Mouse (Mus musculus) CH12.LX (cell line): ENCODE measurements at regions not wholly inside any gene's neighbourhood (a gene's known extent, or its start where the extent isn't known, plus 50 kb on each side); places are given as distances from the start of the nearest gene placed in this dataset.

Experiments used
- DNase-seq: peaks from one replicate; pipeline ENCODE4 v3.0.0-alpha.2; 2013; ENCODE audit errors: extremely low read depth
- H3K27ac ChIP-seq: 2 replicates; pipeline ENCODE4 v1.5.1; 2012; ENCODE audit warnings: low read depth, mild to moderate bottlenecking, control low read depth, moderate library complexity; ENCODE audit not compliant: insufficient read depth
- H3K27me3 ChIP-seq: replicated peaks from 2 replicates; pipeline ENCODE3; 2012; ENCODE audit warnings: inconsistent platforms
- H3K36me3 ChIP-seq, 2 experiments: replicated peaks in 1 of 2; 2 replicates each; pipeline versions ENCODE3 to v1.6.1; 2012; ENCODE audit warnings: inconsistent platforms in 1 of 2, low read length in 1 of 2, mild to moderate bottlenecking in 1 of 2, mixed read lengths in 1 of 2, moderate library complexity in 1 of 2; ENCODE audit not compliant: control insufficient read depth in 1 of 2, insufficient read depth in 1 of 2
- H3K4me1 ChIP-seq, 2 experiments: 2 replicates each; pipeline ENCODE4 v1.6.1; 2012; ENCODE audit warnings: inconsistent platforms in 1 of 2, moderate library complexity in 1 of 2; ENCODE audit not compliant: insufficient read depth in 2 of 2, control insufficient read depth in 1 of 2
- H3K4me2 ChIP-seq: 2 replicates; pipeline ENCODE4 v1.6.1; 2012; ENCODE audit warnings: low read depth, mild to moderate bottlenecking, control low read depth; ENCODE audit not compliant: poor library complexity, insufficient read depth, severe bottlenecking
- H3K4me3 ChIP-seq, 3 experiments: fragments of 150-350 bp in 1 of 3; sonication (generic) in 1 of 3; replicated peaks in 1 of 3; 2 replicates each; pipeline versions ENCODE3 to v1.5.1; 2011 to 2012; ENCODE audit warnings: low read depth in 2 of 3, low read length in 2 of 3, mild to moderate bottlenecking in 2 of 3, moderate library complexity in 2 of 3, control low read depth in 1 of 3, improper control_type of control experiment in 1 of 3, inconsistent platforms in 1 of 3, mixed read lengths in 1 of 3; ENCODE audit not compliant: poor library complexity in 1 of 3
- H3K79me2 ChIP-seq: replicated peaks from 2 replicates; pipeline ENCODE4 v1.6.1; 2012; ENCODE audit warnings: mild to moderate bottlenecking, moderate library complexity; ENCODE audit not compliant: control insufficient read depth, poor library complexity, insufficient read depth, severe bottlenecking; ENCODE audit errors: extremely low read depth
- H3K9ac ChIP-seq: 2 replicates; pipeline ENCODE4 v1.6.1; 2012; ENCODE audit warnings: low read depth, mild to moderate bottlenecking, control low read depth, moderate library complexity; ENCODE audit not compliant: insufficient read depth
- H3K9me3 ChIP-seq: replicated peaks from 2 replicates; pipeline ENCODE3; 2012; ENCODE audit warnings: low read length, inconsistent platforms, mixed read lengths
- BHLHE40 ChIP-seq: IDR thresholded peaks from 2 replicates; pipeline ENCODE4 v1.6.1; 2011; ENCODE audit warnings: mild to moderate bottlenecking, low read depth, low read length, improper control_type of control experiment
- CHD1 ChIP-seq: IDR thresholded peaks from 2 replicates; pipeline ENCODE4 v1.6.1; 2012; ENCODE audit warnings: low read depth, low read length, improper control_type of control experiment, inconsistent platforms
- E2F4 ChIP-seq: IDR thresholded peaks from 2 replicates; pipeline ENCODE4 v1.6.1; 2011; ENCODE audit warnings: low read depth, low read length, improper control_type of control experiment; ENCODE audit not compliant: insufficient replicate concordance
- ELF1 ChIP-seq: IDR thresholded peaks from 2 replicates; pipeline ENCODE4 v1.6.1; 2014; ENCODE audit warnings: low read depth, mild to moderate bottlenecking, inconsistent platforms, low read length, improper control_type of control experiment
- ETS1 ChIP-seq: conservative IDR thresholded peaks from 2 replicates; pipeline ENCODE4 v1.6.1; 2012; ENCODE audit warnings: low read depth, mild to moderate bottlenecking, inconsistent platforms, low read length, improper control_type of control experiment, moderate library complexity
- JUN ChIP-seq: IDR thresholded peaks from 2 replicates; pipeline ENCODE4 v1.6.1; 2011; ENCODE audit warnings: low read depth, mild to moderate bottlenecking, low read length, improper control_type of control experiment, moderate library complexity; ENCODE audit not compliant: insufficient read depth
- KAT2A ChIP-seq: IDR thresholded peaks from 2 replicates; pipeline ENCODE4 v1.6.1; 2012; ENCODE audit warnings: low read length, improper control_type of control experiment, inconsistent platforms; ENCODE audit not compliant: insufficient replicate concordance
- MAFK ChIP-seq: IDR thresholded peaks from 2 replicates; pipeline ENCODE4 v1.6.1; 2011; ENCODE audit warnings: low read length, improper control_type of control experiment; ENCODE audit not compliant: insufficient replicate concordance
- MAZ ChIP-seq: IDR thresholded peaks from 2 replicates; pipeline ENCODE4 v1.6.1; 2012; ENCODE audit warnings: low read depth, mild to moderate bottlenecking, inconsistent platforms, low read length, improper control_type of control experiment, moderate library complexity
- POLR2A ChIP-seq: IDR thresholded peaks from 2 replicates; pipeline ENCODE4 v1.6.1; 2011; ENCODE audit warnings: low read depth, mild to moderate bottlenecking, improper control_type of control experiment, low read length
- POLR2AphosphoS2 ChIP-seq: IDR thresholded peaks from 2 replicates; pipeline ENCODE4 v1.6.1; 2011; ENCODE audit warnings: low read depth, low read length, improper control_type of control experiment
- TCF12 ChIP-seq: IDR thresholded peaks from 2 replicates; pipeline ENCODE4 v1.6.1; 2014; ENCODE audit warnings: low read depth, mild to moderate bottlenecking, inconsistent platforms, low read length, improper control_type of control experiment
- UBTF ChIP-seq: IDR thresholded peaks from 2 replicates; pipeline ENCODE4 v1.6.1; 2012; ENCODE audit warnings: low read depth, mild to moderate bottlenecking, inconsistent platforms, low read length, improper control_type of control experiment, moderate library complexity
- USF2 ChIP-seq: conservative IDR thresholded peaks from 2 replicates; pipeline ENCODE4 v1.6.1; 2011; ENCODE audit warnings: low read depth, low read length, improper control_type of control experiment
- ZNF384 ChIP-seq: IDR thresholded peaks from 2 replicates; pipeline ENCODE4 v1.6.1; 2012; ENCODE audit warnings: low read depth, low read length, improper control_type of control experiment, inconsistent platforms
- dilution Hi-C: fragments of 300-500 bp; cut with MboI; formaldehyde crosslinking; loops from 2 replicates; pipeline ENCODE4 v1.14.3; 2020; ENCODE audit warnings: low sequenced_read_pairs; ENCODE audit not compliant: extremely low pct_unique_long_range_greater_than_20kb, extremely low pct_ligation_motif_present
- in situ Hi-C: fragments of 300-500 bp; cut with MboI; formaldehyde crosslinking; loops from 3 replicates; pipeline ENCODE4 v1.14.3; 2019; ENCODE audit warnings: low sequenced_read_pairs, low pct_ligation_motif_present, low pct_unique_long_range_greater_than_20kb, mixed read lengths

- in situ Hi-C loops: no loop called here
- Histone ChIP-seq H3K27ac (no peak overlapping the region), H3K9ac (no peak overlapping the region), H3K36me3 (no peaks in the 10 kb centered on the region), H3K4me2 (no peak overlapping the region), H3K9me3 (no peaks in the 10 kb centered on the region), H3K4me3 (no peak overlapping the region), H3K4me1 (peaks cover 2 to 53% of the 10 kb centered on the region in 2 experiments; a peak in 3 of 4 replicates), H3K27me3 (no peaks in the 10 kb centered on the region), H3K79me2 (no peaks in the 10 kb centered on the region)
- dilution Hi-C loops: no loop called here
- TF ChIP-seq KAT2A (no peak), TCF12 (no peak), JUN (no peak), USF2 (no peak), POLR2A (no peak), ZNF384 (no peak), UBTF (no peak)
- no peak for DNase-seq
Observed at GRCm38 (mm10) chr8:127779021-127779689, 579.2 kb upstream of the Nrp1 start.

- dilution Hi-C loops: no loop called here
- Histone ChIP-seq H3K9ac (no peak overlapping the region), H3K4me2 (no peak overlapping the region), H3K4me1 (peaks cover 2 to 48% of the 10 kb centered on the region in 2 experiments; a peak in 3 of 4 replicates), H3K27ac (no peak overlapping the region), H3K79me2 (no peaks in the 10 kb centered on the region), H3K4me3 (no peak overlapping the region), H3K36me3 (no peaks in the 10 kb centered on the region), H3K9me3 (no peaks in the 10 kb centered on the region), H3K27me3 (no peaks in the 10 kb centered on the region)
- in situ Hi-C loops: no loop called here
- no peak for DNase-seq
- TF ChIP-seq CHD1 (no peak), ELF1 (no peak), E2F4 (no peak), ETS1 (no peak), MAFK (no peak), JUN (no peak), POLR2AphosphoS2 (no peak), MAZ (no peak), ZNF384 (no peak), BHLHE40 (no peak), TCF12 (no peak), POLR2A (no peak)
Observed at GRCm38 (mm10) chr8:127780596-127780995, 577.8 kb upstream of the Nrp1 start.
